ENCODE assay signal across 12 mouse cellular contexts in genomic region chr4:126749553-126749952, GRCm38 (mm10). TPM values are rescaled to one million over a fixed set of nuclear protein-coding genes. Genes with fewer than 3 reads are reported as not detected.
DNase-seq lines count a peak whose midpoint lies in the region; ATAC-seq lines count a peak whose summit lies in the region.
"Had no signal": no experiment of that assay in that cellular context is flagged by ENCODE, and none has a peak within 500 bp of the region (broad histone marks: within the 10 kb centered on the region; RNA-seq: fewer than 3 reads in every experiment).

No protein-coding gene starts in this region.

- no peaks in the 10 kb centered on the region for H3K9me3 ChIP-seq in hindbrain, embryonic 13.5 days
- H3K9me3 ChIP-seq in hindbrain, embryonic 10.5 days: no peaks in the 10 kb centered on the region
- H3K9me3 ChIP-seq: heart, embryonic 15.5 days; lung, embryonic 15.5 days had no signal

- H3K27me3 ChIP-seq in hindbrain, embryonic 13.5 days: peaks cover 6% of the 10 kb centered on the region
- H3K27me3 ChIP-seq in hindbrain, embryonic 10.5 days (ENCODE audit: insufficient read depth, poor library complexity, severe bottlenecking): peaks cover 11% of the 10 kb centered on the region
- H3K27me3 ChIP-seq: heart, embryonic 15.5 days; lung, embryonic 15.5 days had no signal

- H3K27ac ChIP-seq in hindbrain, embryonic 13.5 days: 0 out of 2 replicates have a peak overlapping the region, but pooled peaks have one; percentile 52
- no peak overlapping the region for H3K27ac ChIP-seq in hindbrain, embryonic 10.5 days
- H3K27ac ChIP-seq: heart, embryonic 15.5 days; lung, embryonic 15.5 days had no signal

- peaks cover 58% of the 10 kb centered on the region for H3K36me3 ChIP-seq in hindbrain, embryonic 13.5 days
- peaks cover 65% of the 10 kb centered on the region for H3K36me3 ChIP-seq in hindbrain, embryonic 10.5 days

- WGBS in hindbrain, embryonic 13.5 days: 90% methylated on average over 11 of the region's 11 CpGs
- 89% methylated on average over 11 of the region's 11 CpGs for WGBS in hindbrain, embryonic 10.5 days

- peak overlapping the region; percentile 25; the same call in 1 of the 2 replicates for H3K4me2 ChIP-seq in hindbrain, embryonic 13.5 days
- H3K4me2 ChIP-seq: heart, embryonic 15.5 days; lung, embryonic 15.5 days had no signal

- no peak for DNase-seq in hindbrain, embryonic 10.5 days (ENCODE audit: low spot score)
- peak; percentile 51 to 70 for DNase-seq in right cerebral cortex, postnatal 10 days (ENCODE audit: low spot score in 2 of 2)
- no peak for DNase-seq in right cerebral cortex, postnatal 14 days
- peak; percentile 72 for DNase-seq in layer of hippocampus, adult 9-11 months
- no peak for DNase-seq in embryo, embryonic 10 days (ENCODE audit: low spot score)
- no peak for DNase-seq in thymus, postnatal 36 days
- no peak for DNase-seq in kidney, postnatal 25 days
- DNase-seq: kidney, postnatal 4 days had no signal

- ATAC-seq in hindbrain, embryonic 13.5 days (ENCODE audit: low FRiP score): no peak
- ATAC-seq: CD4-positive, CD25-positive, alpha-beta regulatory T cell, adult 4 months had no signal

- peak overlapping the region; percentile 9; the same call in 1 of the 2 replicates for H3K4me3 ChIP-seq in hindbrain, embryonic 13.5 days
- no peak overlapping the region for H3K4me3 ChIP-seq in hindbrain, embryonic 10.5 days
- H3K4me3 ChIP-seq: heart, embryonic 15.5 days; lung, embryonic 15.5 days had no signal

- H3K9ac ChIP-seq in hindbrain, embryonic 13.5 days: peak overlapping the region; percentile 60
- H3K9ac ChIP-seq: heart, embryonic 15.5 days; lung, embryonic 15.5 days had no signal

- H3K4me1 ChIP-seq in hindbrain, embryonic 13.5 days (replicated peaks): peaks cover 62% of the 10 kb centered on the region
- H3K4me1 ChIP-seq in hindbrain, embryonic 10.5 days (replicated peaks): peaks cover 49% of the 10 kb centered on the region

RNA-seq across cellular contexts. Expression of gene Ncdn, which starts 3.7 kb away (rescaled TPM):
- polyA plus RNA-seq in hindbrain, embryonic 13.5 days (2015; fragmentation: Nextera tagmentation; extraction: Ambion mirVana): 83.8 and 90.2 TPM in 2 replicates
- 35.6 and 49.1 TPM in 2 replicates for polyA plus RNA-seq in hindbrain, embryonic 10.5 days (2016; fragmentation: Nextera tagmentation; extraction: Ambion mirVana)

RNA-seq across cellular contexts. Expression of gene AU040320, which starts 3.8 kb away (rescaled TPM):
- polyA plus RNA-seq in hindbrain, embryonic 13.5 days (2015; fragmentation: Nextera tagmentation; extraction: Ambion mirVana): 40.0 and 40.3 TPM in 2 replicates
- 25.3 and 31.4 TPM in 2 replicates for polyA plus RNA-seq in hindbrain, embryonic 10.5 days (2016; fragmentation: Nextera tagmentation; extraction: Ambion mirVana)

RNA-seq across cellular contexts. Expression of gene Tfap2e, which starts 13.5 kb away (rescaled TPM):
- polyA plus RNA-seq in hindbrain, embryonic 13.5 days (2015; fragmentation: Nextera tagmentation; extraction: Ambion mirVana): 0.38 and 0.54 TPM in 2 replicates
- 0.73 and 1.8 TPM in 2 replicates for polyA plus RNA-seq in hindbrain, embryonic 10.5 days (2016; fragmentation: Nextera tagmentation; extraction: Ambion mirVana)
- polyA plus RNA-seq: CD4-positive, CD25-positive, alpha-beta regulatory T cell, adult 4 months; heart, embryonic 15.5 days had no signal

Comparison
In these comparisons a context has a peak if more than half of its experiments do, and no peak if none do; other contexts are left out.
1. DNase-seq: peak in right cerebral cortex, postnatal 10 days (2 of 2) and layer of hippocampus, adult 9-11 months (single experiment); none in hindbrain, embryonic 10.5 days (single experiment), right cerebral cortex, postnatal 14 days (single experiment), embryo, embryonic 10 days (single experiment), thymus, postnatal 36 days (0 of 2) and kidney, postnatal 25 days (0 of 2).